Mouse (Mus musculus) E14TG2a.4 (cell line): ENCODE measurements around the gene Gcnt1.

Experiments
- CTCF ChIP-seq: conservative IDR thresholded peaks from 2 replicates; pipeline ENCODE4 v1.5.1; 2014; ENCODE audit warnings: low read length
- NANOG ChIP-seq: IDR thresholded peaks from 2 replicates; pipeline ENCODE4 v1.6.1; 2014; ENCODE audit warnings: borderline replicate concordance, low read length, mixed read lengths
- POU5F1 ChIP-seq: IDR thresholded peaks from 2 replicates; pipeline ENCODE4 v1.6.1; 2014; ENCODE audit warnings: low read length, borderline replicate concordance

DNA sequence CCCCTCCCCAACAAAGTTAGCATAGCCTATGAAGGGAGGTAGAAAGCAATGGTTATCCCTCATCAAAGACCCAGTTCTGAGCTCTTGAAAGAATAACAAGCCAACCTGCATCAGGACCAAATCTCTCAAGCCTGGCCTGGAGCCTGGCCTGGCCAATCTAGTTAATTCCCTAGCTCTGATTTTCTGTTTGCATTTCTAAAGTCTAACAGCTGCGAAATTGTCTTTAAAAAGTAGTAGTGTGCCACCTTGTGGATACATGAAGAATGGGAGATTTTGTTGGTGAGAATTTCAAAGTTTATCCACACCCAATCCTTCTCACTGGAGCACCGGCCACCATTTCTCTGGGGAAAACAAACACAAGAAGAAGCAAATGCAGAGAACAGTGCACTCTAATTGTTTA, 15.8 kb upstream of the Gcnt1 start:
- TF ChIP-seq CTCF (peak; percentile 55), NANOG (no peak), POU5F1 (no peak)
